Mouse (Mus musculus) embryonic facial prominence, embryonic 11.5 days (tissue): ENCODE measurements around the gene Extl2. TPM values are rescaled to one million over a fixed set of nuclear protein-coding genes. Genes with fewer than 3 reads are reported as not detected.
A peak's percentile ranks its signal among the peaks of the same experiment; 100 is the strongest.

Source experiments
- ATAC-seq: fragments of 200-750 bp; cut with Nextera tagmentation; replicated peaks from 2 replicates; pipeline ENCODE4 v1.8.0; 2017; ENCODE audit warnings: low read depth; ENCODE audit not compliant: insufficient number of reproducible peaks, low FRiP score, low TSS enrichment
- DNase-seq: peaks from one replicate; pipeline ENCODE4 v3.0.0-alpha.2; 2015; ENCODE audit warnings: low spot score
- H3K27ac ChIP-seq: fragments of 300-500 bp; sonication (generic); replicated peaks from 2 replicates; pipeline ENCODE4 v1.5.1; 2014; ENCODE audit warnings: mild to moderate bottlenecking, low read depth, low read length, control low read depth
- H3K27me3 ChIP-seq: fragments of 300-500 bp; sonication (generic); 2 replicates; pipeline ENCODE4 v1.6.1; 2014; ENCODE audit warnings: mild to moderate bottlenecking, low read length, moderate library complexity, mixed read lengths; ENCODE audit not compliant: control insufficient read depth, insufficient read depth
- H3K36me3 ChIP-seq: fragments of 300-500 bp; sonication (generic); replicated peaks from 2 replicates; pipeline ENCODE4 v1.6.1; 2014; ENCODE audit warnings: low read depth, mild to moderate bottlenecking, low read length, moderate library complexity, mixed read lengths; ENCODE audit not compliant: control insufficient read depth, insufficient read depth
- H3K4me1 ChIP-seq: fragments of 300-500 bp; sonication (generic); 2 replicates; pipeline ENCODE4 v1.6.1; 2014; ENCODE audit warnings: low read length, mixed read lengths; ENCODE audit not compliant: control insufficient read depth, insufficient read depth
- H3K4me2 ChIP-seq: fragments of 300-500 bp; sonication (generic); 2 replicates; pipeline ENCODE4 v1.6.1; 2014; ENCODE audit warnings: low read depth, mild to moderate bottlenecking, control low read depth, low read length, moderate library complexity
- H3K4me3 ChIP-seq: fragments of 300-500 bp; sonication (generic); 2 replicates; pipeline ENCODE4 v1.5.1; 2014; ENCODE audit warnings: low read depth, low read length, control low read depth
- H3K9ac ChIP-seq: fragments of 300-500 bp; sonication (generic); replicated peaks from 2 replicates; pipeline ENCODE4 v1.6.1; 2014; ENCODE audit warnings: mild to moderate bottlenecking, control low read depth, low read length
- H3K9me3 ChIP-seq: fragments of 300-500 bp; sonication (generic); replicated peaks from 2 replicates; pipeline ENCODE4 v1.6.1; 2016; ENCODE audit warnings: mild to moderate bottlenecking, low read length, inconsistent platforms, mixed read lengths; ENCODE audit not compliant: control insufficient read depth
- WGBS: fragments of 180-500 bp; shearing (Covaris S2); extraction: QIAGEN DNeasy Blood & Tissue Kit; methylation state at CpG from one replicate; pipeline ENCODE4 v1.1.7; 2014; 5-methylcytosine and 5-hydroxymethylcytosine counted together
- polyA plus RNA-seq: library from polyadenylated mRNA; unstranded; fragments of >200 nt; fragmentation: Nextera tagmentation; extraction: Ambion mirVana; gene quantifications from 2 replicates; pipeline ENCODE4 v1.2.1, GENCODE M21; 2014

The Extl2 gene
- polyA plus RNA-seq, 1 experiment from 2014 or later = 24.5 TPM

GRCm38 (mm10) chr3:116018606-116019005 is 11.3 kb downstream of the Extl2 start:
- 71% methylated on average over 4 of the region's 4 CpGs for WGBS
- no peak overlapping the region for H3K9ac ChIP-seq

GRCm38 (mm10) chr3:116019136-116019535 is 11.9 kb downstream of the Extl2 start:
- no peaks in the 10 kb centered on the region for H3K4me1 ChIP-seq
- H3K9ac ChIP-seq = no peak overlapping the region
- H3K36me3 ChIP-seq = no peaks in the 10 kb centered on the region
- H3K4me2 ChIP-seq = no peak overlapping the region
- H3K9me3 ChIP-seq = no peaks in the 10 kb centered on the region
- no peaks in the 10 kb centered on the region for H3K27me3 ChIP-seq
- no peak for ATAC-seq
- no peak overlapping the region for H3K4me3 ChIP-seq
- WGBS = 92% methylated on average over 5 of the region's 5 CpGs
- DNase-seq = no peak
- no peak overlapping the region for H3K27ac ChIP-seq

More at GRCm38 (mm10) chr3:116018606-116019005, 11.3 kb downstream of the Extl2 start:
- ATAC-seq (no peak), DNase-seq (no peak)
- H3K27ac ChIP-seq = no peak overlapping the region
- no peak overlapping the region for H3K4me2 ChIP-seq
- H3K36me3 ChIP-seq = no peaks in the 10 kb centered on the region
- no peaks in the 10 kb centered on the region for H3K27me3 ChIP-seq
- no peaks in the 10 kb centered on the region for H3K4me1 ChIP-seq
- no peaks in the 10 kb centered on the region for H3K9me3 ChIP-seq
- H3K4me3 ChIP-seq = no peak overlapping the region

- DNase-seq (no peak), ATAC-seq (no peak)
- Histone ChIP-seq H3K9me3 (no peaks in the 10 kb centered on the region), H3K4me2 (no peak overlapping the region), H3K27ac (no peak overlapping the region), H3K36me3 (no peaks in the 10 kb centered on the region; the same call in 1 of the 2 replicates), H3K27me3 (no peaks in the 10 kb centered on the region), H3K4me1 (no peaks in the 10 kb centered on the region), H3K9ac (no peak overlapping the region), H3K4me3 (no peak overlapping the region)
- WGBS = 92% methylated on average over 12 of the region's 12 CpGs
Measured at GRCm38 (mm10) chr3:116024236-116024635, 17.0 kb downstream of the Extl2 start.

- no peaks in the 10 kb centered on the region; the same call in 1 of the 2 replicates for H3K36me3 ChIP-seq
- no peaks in the 10 kb centered on the region for H3K4me1 ChIP-seq
- H3K27ac ChIP-seq = no peak overlapping the region
- H3K9me3 ChIP-seq = no peaks in the 10 kb centered on the region
- DNase-seq (peak; percentile 19), ATAC-seq (no peak)
- H3K27me3 ChIP-seq = no peaks in the 10 kb centered on the region
- no peak overlapping the region for H3K9ac ChIP-seq
- no peak overlapping the region for H3K4me2 ChIP-seq
- WGBS = 73% methylated on average over 5 of the region's 5 CpGs
- H3K4me3 ChIP-seq = no peak overlapping the region
Measured at GRCm38 (mm10) chr3:116024669-116025068, 17.4 kb downstream of the Extl2 start.

- ATAC-seq (no peak), DNase-seq (no peak)
- H3K4me2 ChIP-seq = no peak overlapping the region
- H3K9me3 ChIP-seq = no peaks in the 10 kb centered on the region
- H3K4me1 ChIP-seq = no peaks in the 10 kb centered on the region
- H3K27me3 ChIP-seq = no peaks in the 10 kb centered on the region
- no peak overlapping the region for H3K9ac ChIP-seq
- 97% methylated on average over 10 of the region's 10 CpGs for WGBS
- no peaks in the 10 kb centered on the region; the same call in 1 of the 2 replicates for H3K36me3 ChIP-seq
- no peak overlapping the region for H3K27ac ChIP-seq
- no peak overlapping the region for H3K4me3 ChIP-seq
Measured at GRCm38 (mm10) chr3:116025701-116026100, 18.4 kb downstream of the Extl2 start.

- H3K9ac ChIP-seq = no peak overlapping the region
- 94% methylated on average over 20 of the region's 20 CpGs for WGBS
- no peak overlapping the region for H3K27ac ChIP-seq
- H3K36me3 ChIP-seq = no peaks in the 10 kb centered on the region; the same call in 1 of the 2 replicates
- no peaks in the 10 kb centered on the region for H3K9me3 ChIP-seq
- H3K4me2 ChIP-seq = no peak overlapping the region
- no peak overlapping the region for H3K4me3 ChIP-seq
- DNase-seq = no peak
- H3K4me1 ChIP-seq = no peaks in the 10 kb centered on the region
- no peak for ATAC-seq
- H3K27me3 ChIP-seq = no peaks in the 10 kb centered on the region
Measured at GRCm38 (mm10) chr3:116026996-116027395, 19.7 kb downstream of the Extl2 start.

GRCm38 (mm10) chr3:116030152-116030788 is 23.0 kb downstream of the Extl2 start:
- Histone ChIP-seq H3K36me3 (no peaks in the 10 kb centered on the region; the same call in 1 of the 2 replicates), H3K4me2 (no peak overlapping the region), H3K4me1 (no peaks in the 10 kb centered on the region), H3K9me3 (no peaks in the 10 kb centered on the region), H3K9ac (no peak overlapping the region), H3K27me3 (no peaks in the 10 kb centered on the region), H3K27ac (no peak overlapping the region), H3K4me3 (no peak overlapping the region)
- ATAC-seq (no peak), DNase-seq (no peak)
- WGBS = 71% methylated on average over 11 of the region's 11 CpGs

GRCm38 (mm10) chr3:116033218-116033870 is 26.1 kb downstream of the Extl2 start:
- H3K4me1 ChIP-seq = no peaks in the 10 kb centered on the region
- no peak overlapping the region for H3K4me3 ChIP-seq
- H3K27ac ChIP-seq = no peak overlapping the region
- DNase-seq = no peak
- H3K4me2 ChIP-seq = no peak overlapping the region
- no peaks in the 10 kb centered on the region for H3K36me3 ChIP-seq
- 52% methylated on average over 6 of the region's 6 CpGs for WGBS
- no peak for ATAC-seq
- H3K27me3 ChIP-seq = no peaks in the 10 kb centered on the region
- no peak overlapping the region for H3K9ac ChIP-seq
- no peaks in the 10 kb centered on the region for H3K9me3 ChIP-seq
